Mouse (Mus musculus): ENCODE results near the gene Myl6b.

GRCm38 (mm10) chr10:128516677-128517076 lies 18.2 kb upstream of the Myl6b start:
- TF ChIP-seq CTCF (IDR thresholded peaks at IDR 0.05; ENCODE audit: extremely low read depth, insufficient read depth, insufficient read length, insufficient replicate concordance) = no peak
- TF ChIP-seq POLR2A (IDR thresholded peaks at IDR 0.05; ENCODE audit: low read depth, low read length) = no peak
